Mouse (Mus musculus): ENCODE data around the gene Ap3m1.
"Not testable (repeated sequence)": the region's sequence is repeated elsewhere in the genome, so short reads cannot be mapped to it uniquely, and the experiment has no call there.

Gene Ap3m1

DNA sequence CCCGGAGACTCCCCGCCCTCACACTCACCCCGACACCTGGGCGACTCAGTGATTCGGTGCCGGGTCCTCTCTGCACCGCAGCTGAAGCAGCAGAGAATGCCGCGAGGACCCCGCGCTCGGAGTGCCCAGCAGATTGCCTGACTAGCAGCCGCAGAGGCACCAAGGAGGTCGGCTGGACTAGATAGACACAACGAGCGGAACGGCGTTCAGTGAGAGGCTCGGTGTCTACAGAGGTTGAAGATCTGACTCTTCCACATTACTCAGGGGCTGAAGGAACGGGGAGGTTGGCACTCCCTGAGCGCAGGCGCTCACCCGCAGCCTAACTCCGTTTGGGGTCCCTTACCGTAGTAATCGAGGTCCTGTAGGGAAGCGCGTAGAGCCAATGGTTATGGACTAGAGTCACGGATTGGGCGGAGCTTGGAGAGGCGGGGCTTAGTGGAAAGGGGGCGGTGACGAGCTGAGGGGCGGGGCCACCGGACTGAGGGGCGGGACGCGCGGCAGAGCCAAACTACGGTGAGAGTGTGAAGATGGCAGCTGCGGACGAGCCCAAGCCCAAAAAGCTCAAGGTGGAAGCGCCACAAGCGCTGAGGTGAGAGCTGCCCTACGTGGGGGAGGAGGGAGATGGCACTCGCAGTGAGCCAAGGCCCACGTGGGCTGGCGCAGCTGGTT lies at the start of gene Ap3m1, which contains the start of gene Adk:
TSS of gene Ap3m1 (minus strand) at position 397 of the 669 bp plus-strand sequence.
TSS of gene Adk (plus strand) at position 463 of the 669 bp plus-strand sequence.
- peak; percentile 94 to 96 for DNase-seq

DNA sequence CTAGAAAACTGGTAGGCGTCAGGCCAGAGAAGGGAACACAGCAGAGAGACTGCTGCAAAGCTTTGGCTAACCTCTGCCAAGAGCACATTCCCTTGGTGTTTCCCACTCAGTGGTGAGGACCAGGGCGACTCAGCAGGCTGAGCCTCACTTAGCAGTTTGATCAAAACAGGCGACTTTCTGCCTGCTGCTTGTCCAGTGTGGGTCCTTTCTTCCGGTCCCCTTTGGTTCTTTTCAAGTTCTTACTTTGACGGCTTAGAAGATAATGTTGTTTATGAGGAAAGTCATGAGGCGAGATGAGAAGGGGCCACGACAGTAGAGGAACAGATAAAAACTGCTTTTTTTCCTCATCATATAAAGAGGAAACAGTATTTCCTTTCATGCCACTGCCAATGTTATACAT lies 49.3 kb upstream of the Ap3m1 start:
- no peak for DNase-seq

DNA sequence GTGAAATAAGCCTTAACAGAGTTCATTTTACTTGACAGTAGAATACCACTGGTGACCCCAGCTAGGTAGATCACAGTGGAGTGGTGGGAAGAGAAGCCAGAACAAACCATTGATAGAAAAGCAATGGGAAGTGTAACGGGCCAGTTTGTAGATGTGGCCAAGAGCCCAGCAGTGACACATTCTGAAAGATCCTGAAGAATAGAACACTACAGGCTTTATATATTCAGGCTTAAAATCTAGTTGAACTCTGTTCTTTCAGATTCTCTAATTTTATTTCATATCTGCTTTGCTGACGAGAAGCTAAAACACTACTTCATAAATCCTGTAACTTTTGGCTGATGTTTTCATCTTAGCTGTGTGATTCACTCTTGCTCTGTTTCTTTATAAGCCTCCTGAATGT lies 48.6 kb upstream of the Ap3m1 start:
- DNase-seq: no peak

DNA sequence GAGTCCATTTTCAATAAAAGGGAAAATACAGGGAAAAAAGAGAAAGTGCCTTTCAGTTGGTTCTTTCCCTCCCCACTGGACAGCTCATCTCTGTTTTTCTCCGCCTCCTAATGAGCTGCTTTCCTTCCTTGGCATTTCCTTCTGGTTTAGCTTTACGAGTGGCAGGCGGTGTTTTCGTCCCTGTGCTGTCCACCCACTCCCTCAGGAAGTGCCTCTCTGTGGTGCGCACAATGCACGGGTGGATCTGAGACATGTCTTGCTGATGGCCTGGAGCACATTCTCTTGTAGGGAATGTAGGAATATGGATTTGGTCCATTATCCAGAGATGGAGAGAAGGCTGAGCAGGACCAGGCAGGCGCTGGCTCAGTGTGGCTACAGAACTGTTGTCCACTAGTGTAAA lies 47.1 kb upstream of the Ap3m1 start:
- no peak for DNase-seq

DNA sequence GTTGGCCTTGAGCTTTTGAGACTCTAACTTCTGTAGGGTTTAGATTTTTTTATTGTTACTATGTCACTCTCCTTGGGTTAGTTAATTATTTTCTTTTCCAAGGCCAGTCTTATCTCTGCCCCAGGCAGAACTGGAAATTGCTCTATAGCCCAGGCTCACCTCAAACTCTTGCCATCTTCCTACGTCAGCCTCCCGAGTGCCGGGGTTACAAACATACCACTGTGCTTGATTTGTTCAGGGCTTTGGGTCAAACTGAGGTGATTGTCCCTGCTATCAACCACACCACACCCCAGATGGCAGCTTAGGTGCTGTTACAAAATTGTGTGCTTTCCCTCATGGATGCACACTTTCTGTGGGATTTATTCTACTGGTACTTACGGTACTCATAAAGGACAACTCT lies 44.4 kb upstream of the Ap3m1 start:
- no peak for DNase-seq

DNA sequence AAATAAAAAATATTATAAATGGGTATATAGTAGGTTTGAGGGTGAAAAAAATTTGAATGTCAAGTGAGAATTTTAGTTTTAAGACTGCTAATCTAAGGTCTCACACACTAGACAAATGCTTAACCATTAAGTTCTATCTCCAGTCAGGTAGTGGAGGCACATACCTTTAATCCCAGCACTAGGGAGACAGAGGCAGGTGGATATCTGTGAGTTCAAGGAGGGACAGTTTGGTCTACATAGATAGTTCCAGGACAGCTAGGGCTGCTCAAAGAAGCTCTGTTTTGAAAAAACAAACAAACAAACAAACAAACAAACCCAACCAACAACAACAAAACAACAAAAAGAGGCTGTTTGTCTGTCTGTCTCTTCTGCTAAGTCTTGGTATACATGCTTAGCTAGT lies 44.0 kb upstream of the Ap3m1 start:
- DNase-seq: no peak

DNA sequence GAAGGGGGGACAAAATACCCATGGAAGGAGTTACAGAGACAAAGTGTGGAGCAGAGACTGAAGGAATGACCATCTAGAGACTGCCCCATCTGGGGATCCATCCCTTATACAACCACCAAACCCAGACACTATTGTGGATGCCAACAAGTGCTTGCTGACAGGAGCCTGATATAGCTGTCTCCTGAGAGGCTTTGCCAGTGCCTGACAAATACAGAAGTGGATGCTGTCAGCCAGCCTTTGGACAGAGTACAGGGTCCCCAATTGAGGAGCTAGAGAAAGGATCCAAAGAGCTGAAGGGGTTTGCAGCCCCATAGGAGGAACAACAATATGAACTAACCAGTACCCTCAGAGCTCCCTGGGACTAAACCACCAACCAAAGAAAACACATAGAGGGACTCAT lies 41.9 kb upstream of the Ap3m1 start:
- DNase-seq: not testable (repeated sequence)

DNA sequence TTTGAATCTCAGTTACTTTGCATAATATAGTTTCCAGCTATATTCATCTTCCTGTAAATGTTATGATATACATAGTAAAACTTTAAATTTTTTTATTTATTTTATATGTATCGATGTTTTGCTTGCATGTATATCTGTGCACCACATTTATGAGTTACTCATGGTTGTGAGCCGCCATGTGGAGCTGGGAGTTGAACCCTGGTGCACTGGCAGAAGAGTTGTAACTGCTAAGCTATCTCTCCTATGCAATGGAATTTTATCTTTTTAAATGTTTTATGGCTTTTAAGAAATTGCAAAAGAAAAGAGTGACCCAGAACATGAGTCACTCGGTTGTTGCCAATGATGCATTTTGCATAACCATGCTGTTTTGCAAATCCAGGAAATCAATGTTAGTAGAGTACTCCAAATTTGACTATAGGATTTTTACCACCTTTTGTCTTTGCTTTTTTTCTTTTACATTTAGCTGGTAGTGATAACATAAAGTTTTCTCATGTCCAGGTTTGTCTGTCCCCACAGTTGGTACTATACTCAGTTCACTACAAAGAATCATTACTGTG lies 38.7 kb upstream of the Ap3m1 start:
- DNase-seq: no peak

DNA sequence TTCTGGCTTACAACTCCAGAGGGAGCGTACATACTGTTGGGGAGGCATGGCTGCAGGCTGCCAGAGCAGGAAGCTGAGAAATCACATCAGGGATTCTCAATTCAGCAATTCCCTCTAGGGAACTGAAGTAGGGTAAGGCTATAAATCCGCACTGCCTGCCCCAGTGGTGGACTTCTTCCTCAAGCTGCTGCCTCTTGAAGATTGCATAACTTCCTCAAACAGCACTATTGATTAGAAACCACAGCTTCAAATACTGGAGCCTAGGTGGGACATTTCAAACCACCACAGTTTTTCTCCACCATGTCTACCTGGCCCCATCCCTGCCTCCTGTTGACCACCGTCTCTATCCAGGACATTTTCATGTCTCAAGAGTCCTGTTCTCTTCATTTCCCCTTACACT lies 38.1 kb upstream of the Ap3m1 start:
- DNase-seq: no peak

DNA sequence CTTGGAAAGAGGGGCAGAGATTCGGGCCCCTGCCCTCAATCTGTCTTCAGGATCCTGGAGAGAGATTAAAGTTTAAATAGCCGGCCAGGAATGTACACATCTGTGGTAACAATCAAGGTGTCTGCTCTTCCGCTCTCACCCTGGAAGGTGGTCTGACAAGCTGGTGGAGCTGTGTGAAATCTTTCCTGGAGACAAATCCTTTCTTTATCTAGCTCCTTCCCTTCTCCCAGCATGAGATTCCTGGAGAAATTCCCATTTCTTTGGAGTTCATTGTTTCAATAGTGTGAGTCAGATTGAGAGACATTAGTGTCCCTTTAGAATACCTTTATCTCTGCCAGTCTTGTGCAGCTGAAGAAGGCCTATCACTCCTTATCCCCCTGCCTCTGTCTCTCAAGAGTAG lies 36.4 kb upstream of the Ap3m1 start:
- DNase-seq: no peak

DNA sequence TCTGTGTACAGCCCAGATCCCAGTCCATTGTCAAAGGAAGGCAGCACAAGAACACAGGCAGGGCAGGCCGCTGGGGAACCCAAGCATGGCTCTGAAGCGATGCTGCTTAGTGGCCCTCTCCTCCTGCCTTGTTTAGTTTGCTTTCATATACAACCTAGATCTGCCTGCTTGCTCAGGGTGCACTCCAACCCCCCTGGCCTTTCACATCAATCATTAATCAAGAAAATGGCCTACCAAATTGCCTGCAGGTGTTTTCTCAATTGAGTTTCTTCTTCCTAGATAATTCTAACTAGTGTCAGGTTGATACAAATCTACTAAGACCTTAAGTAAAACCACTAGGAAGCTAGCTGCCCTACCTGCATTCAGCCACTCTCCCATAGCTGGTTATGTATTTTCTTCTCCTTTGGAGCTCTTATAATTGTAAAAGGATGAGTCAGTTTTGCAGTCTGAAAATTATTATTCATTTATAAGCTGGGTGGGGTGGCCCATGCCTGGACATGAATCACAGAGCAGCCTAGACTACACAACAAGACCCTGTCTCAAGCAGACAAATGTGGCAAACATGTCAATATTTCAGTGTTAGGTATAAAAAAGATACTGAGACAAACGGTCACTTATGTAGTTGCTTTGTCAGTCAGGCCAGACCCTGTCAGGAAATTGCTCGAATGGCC lies 35.2 kb upstream of the Ap3m1 start:
- DNase-seq: no peak

DNA sequence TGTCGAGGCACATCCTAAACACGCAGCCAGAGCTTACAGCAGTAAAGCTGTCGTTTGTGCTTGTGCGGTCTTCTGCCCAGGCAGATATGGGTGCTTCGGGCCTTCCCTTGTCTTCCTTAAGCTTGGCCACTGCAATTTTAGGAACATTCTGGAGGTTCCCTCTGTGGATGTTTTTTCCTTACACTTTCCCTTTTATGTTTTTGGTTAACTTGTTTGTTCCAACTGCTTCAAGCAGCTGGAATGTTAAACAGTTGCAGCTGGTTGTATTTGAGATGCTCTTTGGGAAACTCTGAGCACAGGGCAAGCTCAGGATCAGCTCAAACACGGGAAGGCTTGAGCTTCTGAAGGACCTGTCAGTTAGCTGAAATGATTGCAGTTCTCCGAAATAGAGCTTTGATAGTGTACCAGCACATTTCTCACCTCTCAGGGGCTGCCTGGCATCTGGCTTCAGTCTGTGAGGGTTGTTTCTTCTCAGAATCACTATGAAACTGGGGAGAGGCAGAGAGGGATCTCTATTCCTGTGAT lies 34.6 kb upstream of the Ap3m1 start:
- DNase-seq: no peak

DNA sequence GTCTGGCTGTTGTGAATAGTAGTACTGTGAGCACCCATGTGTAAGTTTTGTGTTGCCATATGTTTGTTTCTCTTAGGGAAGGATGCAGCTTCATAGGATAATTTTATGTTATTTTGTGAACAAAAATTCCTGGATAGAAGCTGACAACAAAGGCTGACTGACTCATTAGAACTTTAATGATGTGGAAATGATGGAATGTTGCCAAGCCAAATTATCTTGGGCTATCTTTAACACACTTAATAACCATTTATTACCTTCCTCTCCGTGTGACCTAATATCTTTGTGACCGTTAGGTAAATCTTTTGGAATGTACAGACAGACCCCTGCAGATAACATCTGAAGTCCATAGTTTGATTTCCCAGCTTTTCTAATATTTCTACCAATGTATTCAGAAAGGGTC lies 33.8 kb upstream of the Ap3m1 start:
- DNase-seq: no peak

DNA sequence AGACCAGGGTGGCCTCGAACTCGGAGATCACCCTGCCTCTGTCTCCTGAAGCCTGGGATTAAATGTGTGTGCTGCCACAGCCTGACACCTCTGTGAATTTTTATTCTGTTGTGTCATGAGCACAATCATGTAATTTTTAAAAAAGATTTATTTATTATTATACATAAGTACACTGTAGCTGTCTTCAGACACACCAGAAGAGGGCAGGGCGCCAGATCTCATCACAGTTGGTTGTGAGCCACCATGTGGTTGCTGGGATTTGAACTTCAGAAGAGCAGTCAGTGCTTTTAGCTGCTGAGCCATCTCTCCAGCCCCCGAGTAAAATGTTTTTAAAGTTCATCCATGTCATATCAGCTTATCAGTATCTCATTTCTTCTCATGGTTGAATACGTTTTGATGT lies 33.4 kb upstream of the Ap3m1 start:
- DNase-seq: peak in 1 of 2 experiments; percentile 24

DNA sequence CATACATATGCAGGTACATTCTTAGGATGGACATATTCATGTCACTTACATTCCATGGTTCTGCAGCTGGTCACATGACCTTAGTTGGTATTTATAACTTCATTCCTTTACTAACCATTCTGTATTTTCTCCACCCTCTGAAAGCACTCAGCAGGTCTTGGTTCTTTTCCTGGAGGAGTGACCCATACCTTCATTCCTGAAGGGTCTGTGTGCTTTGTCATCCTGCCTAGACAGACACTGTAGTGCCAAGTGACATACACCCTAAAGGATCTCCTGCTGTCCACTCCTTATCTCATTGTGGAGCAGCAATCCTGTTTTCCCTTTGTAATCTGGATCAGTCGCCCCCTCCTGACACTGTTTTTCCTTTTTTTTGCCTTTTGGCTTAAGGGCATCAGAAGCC lies 30.5 kb upstream of the Ap3m1 start:
- no peak for DNase-seq

DNA sequence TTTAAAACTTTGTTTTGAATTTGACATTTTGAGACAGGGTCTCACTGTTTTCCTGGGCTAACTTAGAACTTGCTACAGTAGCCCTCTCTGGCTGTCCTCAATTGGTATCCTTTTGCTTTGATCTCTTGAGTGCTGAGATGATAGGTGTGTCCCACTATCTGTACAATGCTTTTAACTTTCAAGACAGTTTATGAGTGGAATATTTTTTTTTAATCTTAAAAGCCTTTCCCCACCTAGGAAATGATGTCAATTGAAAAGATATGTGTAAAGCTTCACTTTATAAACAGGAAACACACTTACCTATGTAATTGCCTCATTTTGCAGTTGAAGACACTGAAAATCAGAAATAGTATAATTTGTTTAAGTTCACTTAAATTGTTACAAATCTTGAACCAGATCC lies 26.2 kb upstream of the Ap3m1 start:
- no peak for DNase-seq

DNA sequence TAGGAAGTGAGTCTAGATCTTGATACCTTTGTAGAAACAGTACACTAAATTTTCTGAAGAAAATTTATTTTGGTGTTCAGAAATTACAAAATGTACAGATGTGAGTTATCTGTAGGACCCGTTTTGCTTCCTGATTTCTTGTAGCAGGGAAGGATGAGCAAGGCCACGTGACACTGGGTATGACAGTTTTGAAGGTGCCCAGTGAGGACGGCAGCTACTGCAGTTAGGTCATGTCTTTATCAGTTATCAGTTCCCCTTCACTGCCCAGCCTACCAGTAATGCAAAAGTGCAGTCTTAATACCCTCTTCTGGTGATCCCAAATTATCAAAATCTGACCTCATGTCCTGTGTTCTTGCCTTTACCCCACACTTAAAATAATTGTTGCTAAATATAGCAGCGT lies 25.6 kb upstream of the Ap3m1 start:
- DNase-seq: no peak

DNA sequence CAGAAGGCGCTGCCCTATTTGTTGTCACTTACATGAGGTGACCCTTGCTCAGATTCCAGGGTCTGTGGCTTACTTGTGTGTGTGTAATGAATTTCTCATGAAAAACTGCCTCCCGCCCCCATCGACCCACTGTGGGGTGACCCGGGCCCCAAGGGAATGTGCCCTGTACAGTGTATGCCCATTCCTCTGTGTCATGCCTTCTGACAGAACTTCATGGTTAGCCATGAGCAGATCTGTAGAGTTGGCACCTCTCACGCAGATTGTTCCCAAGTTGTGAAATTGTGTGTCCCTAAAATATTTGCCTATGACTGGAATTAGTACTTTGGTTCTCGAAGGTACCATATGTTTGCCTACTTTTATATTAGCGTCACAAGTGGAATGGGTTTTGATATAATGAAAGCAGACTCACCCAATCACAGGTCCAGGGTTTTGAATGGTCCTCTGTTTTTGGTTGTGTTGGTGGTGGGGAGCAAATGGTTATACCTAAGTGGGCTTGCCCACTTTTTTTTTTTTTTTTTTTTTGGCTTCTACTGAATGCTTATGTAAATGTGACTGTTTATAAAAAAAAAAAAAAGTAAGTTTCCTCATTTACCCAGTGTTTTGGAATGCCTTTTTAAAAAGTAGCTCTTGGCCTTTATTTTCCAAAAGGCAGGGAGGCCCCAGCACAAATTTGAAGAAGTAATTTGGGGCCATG lies 24.3 kb upstream of the Ap3m1 start:
- DNase-seq: peak in 1 of 2 experiments; percentile 37

DNA sequence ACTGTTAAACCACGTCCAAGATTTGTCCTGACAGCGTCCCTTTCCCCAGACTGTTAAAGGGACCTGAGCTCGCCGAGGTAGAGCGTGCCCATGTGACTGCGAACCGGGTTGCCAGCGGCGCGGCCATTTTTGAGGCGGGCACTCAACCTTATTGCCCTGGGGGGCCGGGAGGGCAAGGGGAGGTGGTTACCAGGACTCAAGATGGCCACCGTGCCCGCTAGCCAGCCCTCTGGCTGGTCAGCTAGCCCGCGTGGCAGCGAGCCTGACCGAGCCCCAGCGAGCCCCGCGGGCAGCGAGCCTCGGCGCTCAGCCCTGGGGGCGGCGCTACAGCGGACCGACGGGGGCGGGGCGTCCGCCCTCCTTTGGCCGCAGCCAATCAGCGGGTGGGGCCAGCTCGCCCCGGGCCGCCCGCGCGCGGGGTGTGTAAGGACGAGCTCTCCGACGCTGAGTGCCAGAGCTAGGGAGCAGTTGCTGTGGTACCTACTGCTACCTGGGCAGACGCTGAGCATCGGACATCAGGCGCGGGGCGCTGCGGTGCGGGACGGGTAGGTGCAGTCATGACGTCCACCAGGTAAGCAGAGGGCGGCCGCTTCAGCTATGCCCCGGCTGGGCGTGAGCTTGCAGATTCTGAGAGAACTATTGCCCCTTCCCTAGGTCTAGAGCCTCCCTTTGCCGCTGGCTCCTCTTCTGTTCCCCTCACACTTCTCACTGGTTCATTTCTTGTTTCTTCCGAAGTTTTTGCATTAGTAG lies 23.6 kb upstream of the Ap3m1 start:
- DNase-seq: peak; percentile 96 to 97

DNA sequence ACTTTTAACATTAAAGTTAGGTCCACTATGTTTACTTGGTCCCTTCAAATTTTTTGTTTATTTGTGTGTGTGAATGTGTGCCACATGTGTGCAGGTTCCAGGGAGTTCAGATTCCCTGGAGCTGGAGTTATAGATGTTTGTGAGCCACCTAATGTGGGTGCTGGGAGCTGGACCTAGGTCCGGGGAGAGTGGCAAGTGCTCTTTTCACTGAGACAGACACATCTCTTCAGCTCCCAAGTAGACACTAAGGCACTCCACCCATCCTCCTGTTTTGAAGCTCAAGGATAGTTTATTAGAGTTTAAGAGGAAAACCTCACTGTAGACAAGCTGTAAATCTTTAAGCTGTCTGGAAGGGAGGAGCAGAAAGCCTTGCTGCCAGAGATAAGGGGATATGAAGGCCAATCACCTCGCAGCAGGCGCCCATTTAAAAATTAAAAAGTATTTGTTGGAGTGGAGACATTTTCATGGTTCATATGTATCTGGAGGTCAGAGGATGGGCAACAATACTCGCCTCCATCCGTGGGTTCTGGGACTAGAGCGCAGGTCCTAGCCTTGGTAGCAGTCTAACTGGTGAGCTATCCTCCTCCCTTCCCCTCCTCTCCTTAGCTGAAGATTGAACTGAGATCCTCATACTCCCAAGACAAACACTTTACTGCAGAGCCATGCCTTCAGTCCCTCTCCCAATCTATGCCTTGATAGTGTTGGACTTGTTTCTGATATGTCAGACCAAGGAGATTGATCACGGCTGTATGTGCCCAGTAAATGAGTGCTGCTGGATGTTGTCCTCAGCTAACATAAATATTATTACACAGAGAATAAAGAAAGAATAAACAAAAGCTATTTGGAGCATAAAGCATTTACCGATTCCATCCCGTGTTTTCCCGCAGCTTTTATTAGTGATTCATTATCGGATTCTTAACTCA lies 22.4 kb upstream of the Ap3m1 start:
- no peak for DNase-seq

DNA sequence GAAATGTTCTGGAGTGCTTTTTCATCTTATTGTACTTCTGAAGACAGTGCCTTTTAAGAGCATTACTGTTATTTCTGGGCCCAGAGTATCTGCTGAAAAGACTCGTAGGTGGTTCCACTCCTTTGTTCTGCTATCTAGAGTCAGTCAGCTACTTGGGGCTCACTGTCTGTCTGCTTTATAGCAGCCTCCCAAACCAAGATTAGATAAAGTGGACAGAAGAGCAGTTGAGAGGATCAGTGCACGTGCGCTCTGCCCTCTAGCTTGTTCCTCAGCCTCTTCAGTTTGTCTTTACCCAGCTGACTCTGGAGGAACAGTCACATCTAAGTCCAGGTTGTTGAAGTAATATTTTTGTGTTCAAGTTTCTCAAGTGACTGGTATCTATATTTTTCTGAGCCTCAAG lies 21.7 kb upstream of the Ap3m1 start:
- no peak for DNase-seq

DNA sequence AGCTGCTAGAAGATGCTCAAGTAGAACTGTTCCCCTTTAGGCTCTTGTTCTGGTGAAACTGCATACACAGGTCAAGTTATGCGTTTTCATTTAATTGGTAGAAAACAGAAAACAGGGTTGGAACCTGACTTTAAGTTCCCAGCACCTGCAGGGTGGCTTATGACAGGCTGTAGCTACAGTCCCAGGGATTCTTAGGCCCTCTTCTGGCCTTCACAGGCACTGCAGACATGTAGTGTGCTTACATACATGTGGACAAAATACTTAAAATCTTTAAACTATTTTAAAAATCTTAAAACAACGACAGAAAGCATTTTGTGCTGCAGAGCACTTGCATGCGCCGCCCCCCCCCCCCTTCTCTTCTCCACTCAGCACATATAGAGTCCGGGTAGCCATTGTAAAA lies 17.3 kb upstream of the Ap3m1 start:
- no peak for DNase-seq

Measured in cerebellum, postnatal 25 days (tissue).